13 mouse cellular contexts compared by ENCODE assay signal in genomic region chr8:122700628-122701027, GRCm38 (mm10). TPM values are rescaled to one million over a fixed set of nuclear protein-coding genes. Genes with fewer than 3 reads are reported as not detected.
A peak's percentile ranks its signal among the peaks of the same experiment; 100 is the strongest.
DNase-seq lines count a peak whose midpoint lies in the region; ATAC-seq and TF ChIP-seq lines count a peak whose summit lies in the region.
"Had no signal": no experiment of that assay in that cellular context is flagged by ENCODE, and none has a peak within 500 bp of the region (broad histone marks: within the 10 kb centered on the region; RNA-seq: fewer than 3 reads in every experiment).

No protein-coding gene starts in this region.

- no peak for TF ChIP-seq CTCF in midbrain, postnatal 0 days (IDR thresholded peaks at IDR 0.05)

- peak overlapping the region; percentile 46; the same call in 1 of the 2 replicates for H3K27ac ChIP-seq in midbrain, embryonic 10.5 days (replicated peaks)
- no peak overlapping the region for H3K27ac ChIP-seq in midbrain, embryonic 15.5 days
- no peak overlapping the region for H3K27ac ChIP-seq in midbrain, postnatal 0 days (ENCODE audit: low read depth, low read length)
- H3K27ac ChIP-seq: limb, embryonic 12.5 days; macrophage had no signal

- no peaks in the 10 kb centered on the region for H3K36me3 ChIP-seq in midbrain, embryonic 10.5 days
- no peaks in the 10 kb centered on the region for H3K36me3 ChIP-seq in midbrain, embryonic 15.5 days (replicated peaks)
- H3K36me3 ChIP-seq in midbrain, postnatal 0 days (ENCODE audit: insufficient read depth, low read length) = no peaks in the 10 kb centered on the region
- H3K36me3 ChIP-seq: limb, embryonic 12.5 days had no signal

- H3K4me2 ChIP-seq in midbrain, embryonic 15.5 days = no peak overlapping the region
- H3K4me2 ChIP-seq in midbrain, postnatal 0 days (ENCODE audit: low read depth, low read length, poor library complexity, severe bottlenecking) = no peak overlapping the region
- H3K4me2 ChIP-seq: limb, embryonic 12.5 days had no signal

- 60% methylated on average over 13 of the region's 13 CpGs for WGBS in midbrain, embryonic 10.5 days
- 80% methylated on average over 13 of the region's 13 CpGs for WGBS in midbrain, embryonic 15.5 days
- 74% methylated on average over 13 of the region's 13 CpGs for WGBS in midbrain, postnatal 0 days

- no peak for ATAC-seq in midbrain, embryonic 15.5 days (replicated peaks)
- peak; percentile 24 for ATAC-seq in neutrophil, adult 5-6 weeks (ENCODE audit: extremely low read depth, insufficient number of reproducible peaks, low FRiP score, poor library complexity, severe bottlenecking)
- ATAC-seq in midbrain, postnatal 0 days (ENCODE audit: low FRiP score) = no peak
- ATAC-seq: forebrain, embryonic 16.5 days had no signal

- H3K27me3 ChIP-seq in midbrain, embryonic 10.5 days (ENCODE audit: low read depth, poor library complexity, severe bottlenecking) = peaks cover 4% of the 10 kb centered on the region; the same call in 1 of the 2 replicates
- H3K27me3 ChIP-seq in midbrain, embryonic 15.5 days (replicated peaks) = no peaks in the 10 kb centered on the region
- no peaks in the 10 kb centered on the region for H3K27me3 ChIP-seq in midbrain, postnatal 0 days (ENCODE audit: insufficient read depth, low read length)

- H3K4me1 ChIP-seq in midbrain, embryonic 10.5 days = peaks cover 32% of the 10 kb centered on the region
- no peaks in the 10 kb centered on the region for H3K4me1 ChIP-seq in midbrain, embryonic 15.5 days
- H3K4me1 ChIP-seq in midbrain, postnatal 0 days (ENCODE audit: insufficient read depth, low read length) = no peaks in the 10 kb centered on the region

- DNase-seq in midbrain, embryonic 10.5 days (ENCODE audit: low spot score) = no peak
- peak; percentile 75 for DNase-seq in liver
- DNase-seq in thymus, postnatal 36 days = peak; percentile 70 to 74
- no peak for DNase-seq in MN1 (ENCODE audit: low spot score)
- DNase-seq in yolk sac, embryonic 10.5 days (ENCODE audit: low spot score) = no peak
- no peak for DNase-seq in midbrain, postnatal 0 days (ENCODE audit: low spot score)
- DNase-seq: adrenal gland, adult 8-10 months; cerebellum, adult 11 months had no signal

- H3K4me3 ChIP-seq in midbrain, embryonic 10.5 days = no peak overlapping the region
- H3K4me3 ChIP-seq in midbrain, embryonic 15.5 days = no peak overlapping the region
- no peak overlapping the region for H3K4me3 ChIP-seq in midbrain, postnatal 0 days (ENCODE audit: low read depth, low read length)
- H3K4me3 ChIP-seq: limb, embryonic 12.5 days had no signal

- no peak overlapping the region for H3K9ac ChIP-seq in midbrain, embryonic 15.5 days
- no peak overlapping the region for H3K9ac ChIP-seq in midbrain, postnatal 0 days (replicated peaks; ENCODE audit: low read length, poor library complexity, severe bottlenecking)
- H3K9ac ChIP-seq: limb, embryonic 12.5 days had no signal

- H3K9me3 ChIP-seq in midbrain, embryonic 10.5 days (replicated peaks) = no peaks in the 10 kb centered on the region
- H3K9me3 ChIP-seq in midbrain, embryonic 15.5 days = no peaks in the 10 kb centered on the region
- H3K9me3 ChIP-seq in midbrain, postnatal 0 days (ENCODE audit: low read length) = no peaks in the 10 kb centered on the region
- H3K9me3 ChIP-seq: limb, embryonic 12.5 days had no signal

RNA-seq across cellular contexts. Expression of gene Cbfa2t3, which starts 1.7 kb away (rescaled TPM):
- 1.9 and 3.4 TPM in 2 replicates for polyA plus RNA-seq in midbrain, embryonic 10.5 days (2016; fragmentation: Nextera tagmentation; extraction: Ambion mirVana)
- polyA plus RNA-seq in midbrain, embryonic 15.5 days (2015; fragmentation: Nextera tagmentation; extraction: Ambion mirVana) = 20.2 and 21.4 TPM in 2 replicates
- 6.8 and 17.8 TPM in 2 replicates for total RNA-seq in neutrophil, adult 5-6 weeks (2017)
- total RNA-seq in midbrain, postnatal 0 days (2014; rRNA removed) = 11.1 and 11.8 TPM in 2 replicates
- polyA plus RNA-seq in midbrain, postnatal 0 days (2015; fragmentation: Nextera tagmentation; extraction: Ambion mirVana) = 13.3 and 15.9 TPM in 2 replicates

Comparison
In these comparisons a context has a peak if more than half of its experiments do, and no peak if none do; other contexts are left out.
1. DNase-seq: peak in liver (single experiment) and thymus, postnatal 36 days (2 of 2); none in midbrain, embryonic 10.5 days (single experiment), MN1 (single experiment), yolk sac, embryonic 10.5 days (single experiment) and midbrain, postnatal 0 days (single experiment).